Mouse (Mus musculus) lung, postnatal 10 days (tissue): Measurements from ENCODE around the gene Sh3rf3.
"Not testable (repeated sequence)": the region's sequence is repeated elsewhere in the genome, so short reads cannot be mapped to it uniquely, and the experiment has no call there.

Experiments
- DNase-seq: peaks from one replicate; pipeline ENCODE4 v3.0.0; 2021

Sh3rf3 gene

DNA sequence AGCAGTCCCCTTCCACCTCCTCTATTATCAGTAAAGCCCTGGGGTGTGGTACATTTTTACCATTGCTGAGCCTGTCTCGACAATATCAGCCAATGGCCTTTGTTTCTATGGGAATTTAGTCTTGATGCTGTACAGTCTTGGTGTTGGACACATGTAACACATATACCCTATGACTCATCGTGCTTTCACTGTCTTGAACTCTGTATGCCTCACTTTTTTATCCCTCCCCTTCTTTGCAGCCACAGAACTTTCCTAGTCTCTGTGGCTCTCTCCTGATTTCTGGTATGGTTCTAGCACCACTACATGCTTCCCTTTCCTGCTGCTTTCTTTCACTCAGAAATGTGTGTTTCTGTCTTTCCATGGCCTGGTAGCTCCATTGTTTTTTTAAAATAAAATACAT lies 181.6 kb downstream of the Sh3rf3 start:
- DNase-seq: no peak

DNA sequence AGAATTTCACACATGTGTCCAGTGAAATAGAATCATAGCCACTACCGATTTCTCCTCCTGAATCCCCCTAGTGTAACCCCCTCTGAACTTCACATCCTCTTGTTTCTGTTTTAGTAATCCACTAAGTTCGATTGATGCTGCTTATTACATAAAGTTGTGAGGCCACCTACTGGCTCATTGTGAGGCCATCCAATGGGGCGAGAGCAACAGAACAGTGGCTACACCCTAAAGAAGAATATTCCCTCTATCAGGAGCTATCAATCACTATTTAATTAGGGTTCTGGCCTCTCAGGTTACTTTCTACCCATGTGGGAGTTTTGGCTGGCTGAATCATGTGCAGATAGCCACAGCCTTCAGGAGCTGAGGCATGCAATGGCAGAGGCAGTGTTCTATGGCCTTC lies 182.0 kb downstream of the Sh3rf3 start:
- DNase-seq: no peak

DNA sequence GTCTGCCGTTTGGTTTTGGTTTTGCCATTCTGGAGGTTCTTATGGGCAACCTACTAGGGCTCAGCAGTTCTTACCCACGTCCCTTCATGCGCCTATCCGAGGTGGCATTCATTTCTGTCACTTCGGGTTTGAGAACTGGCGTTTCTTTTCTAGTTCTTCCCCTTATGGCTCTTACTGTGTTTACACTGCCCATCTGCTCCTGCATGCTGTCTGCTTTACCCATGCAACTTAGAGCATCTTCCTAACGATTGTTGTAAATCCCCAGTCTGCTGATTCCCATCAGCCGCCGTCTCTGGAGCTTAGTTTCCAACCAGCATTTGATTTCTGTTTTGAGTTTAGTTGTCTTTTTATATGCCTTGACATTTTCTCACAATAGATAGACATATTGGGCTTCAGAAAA lies 189.2 kb downstream of the Sh3rf3 start:
- no peak for DNase-seq

DNA sequence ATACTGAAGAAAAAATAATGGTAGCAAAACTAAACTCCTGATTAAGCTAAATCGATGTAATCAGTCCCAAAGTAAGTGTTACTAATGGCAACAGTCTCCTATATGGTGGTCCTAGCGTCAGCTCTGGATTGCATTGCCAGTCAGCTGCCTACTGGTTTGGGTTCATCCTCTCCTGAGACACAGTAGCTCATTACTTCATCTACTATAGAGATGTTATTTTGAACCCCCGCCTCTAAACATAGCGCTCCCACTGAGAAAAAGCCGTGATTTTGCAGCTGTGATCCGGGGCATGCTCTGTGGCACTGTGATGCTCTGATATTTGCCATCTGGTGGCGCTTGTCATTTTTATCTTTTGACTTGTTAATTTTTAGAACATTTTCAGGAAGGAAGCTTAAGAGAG lies 198.3 kb downstream of the Sh3rf3 start:
- no peak for DNase-seq

DNA sequence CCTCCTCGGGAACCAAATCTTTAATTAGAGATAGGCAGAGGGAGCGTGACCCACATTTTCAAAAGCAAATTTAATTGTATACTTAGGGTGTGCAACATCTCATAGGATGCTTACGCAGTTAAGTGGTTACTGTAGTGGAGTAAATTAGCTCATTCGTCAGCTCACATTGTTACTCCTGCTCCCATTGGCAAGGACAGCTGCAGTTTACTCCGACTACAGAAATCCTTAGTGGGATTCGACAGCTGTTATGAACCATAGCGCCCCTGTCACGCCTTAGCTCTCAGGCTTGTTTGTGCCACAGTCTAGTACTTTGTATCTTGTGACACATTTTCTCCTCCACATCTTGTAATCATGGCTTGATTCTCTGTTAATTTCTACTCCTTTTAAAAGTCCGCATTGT lies 200.5 kb downstream of the Sh3rf3 start:
- no peak for DNase-seq

DNA sequence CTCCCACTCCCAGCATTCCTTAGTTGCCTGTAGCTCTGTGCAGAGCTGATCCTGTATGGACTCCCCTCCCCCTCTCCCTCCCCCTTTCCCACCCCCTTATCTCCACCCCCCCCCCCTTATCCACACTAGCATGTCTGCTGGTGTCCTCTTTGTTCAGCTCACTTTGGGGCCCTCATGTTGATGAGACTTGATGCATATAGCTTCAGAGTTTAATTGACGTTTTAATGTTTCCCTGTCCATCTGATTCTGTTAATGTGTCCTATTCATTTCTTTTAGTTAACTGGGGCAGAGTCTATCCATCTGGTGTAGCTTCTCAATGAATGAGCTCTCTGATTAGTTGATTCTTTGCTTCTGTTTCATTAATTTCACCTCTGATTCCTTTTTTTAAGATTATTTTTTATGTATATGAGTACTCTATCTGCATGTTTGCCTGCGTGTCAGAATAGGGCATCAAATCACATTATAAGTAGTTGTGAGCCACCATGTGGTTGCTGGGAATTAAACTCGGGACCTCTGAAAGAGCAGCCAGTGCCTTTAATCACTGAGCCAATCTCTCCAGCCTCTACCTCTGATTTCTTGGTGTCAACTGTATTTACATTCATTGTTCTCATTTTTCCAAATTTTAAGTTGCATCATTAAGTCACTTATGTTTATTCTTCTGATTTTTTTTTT lies 206.3 kb downstream of the Sh3rf3 start:
- no peak for DNase-seq

DNA sequence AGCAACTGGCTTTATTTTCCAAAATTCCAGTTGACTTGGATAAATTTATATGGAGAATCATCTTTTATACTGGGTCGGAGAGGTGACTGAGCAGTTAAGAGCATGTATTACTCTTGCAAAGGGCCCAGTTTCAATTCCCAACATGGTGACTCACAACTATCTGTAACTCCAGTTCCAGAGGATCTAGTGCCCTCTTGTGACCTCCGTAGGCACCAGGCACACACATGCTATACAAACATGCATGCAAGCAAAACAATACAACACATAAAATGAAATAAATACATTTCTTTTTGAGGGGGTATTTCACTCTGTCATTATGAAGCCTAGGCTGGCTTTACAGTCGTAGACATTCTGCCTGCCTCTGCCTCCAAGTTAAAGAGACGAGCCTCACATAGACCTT lies 237.3 kb downstream of the Sh3rf3 start:
- no peak for DNase-seq

DNA sequence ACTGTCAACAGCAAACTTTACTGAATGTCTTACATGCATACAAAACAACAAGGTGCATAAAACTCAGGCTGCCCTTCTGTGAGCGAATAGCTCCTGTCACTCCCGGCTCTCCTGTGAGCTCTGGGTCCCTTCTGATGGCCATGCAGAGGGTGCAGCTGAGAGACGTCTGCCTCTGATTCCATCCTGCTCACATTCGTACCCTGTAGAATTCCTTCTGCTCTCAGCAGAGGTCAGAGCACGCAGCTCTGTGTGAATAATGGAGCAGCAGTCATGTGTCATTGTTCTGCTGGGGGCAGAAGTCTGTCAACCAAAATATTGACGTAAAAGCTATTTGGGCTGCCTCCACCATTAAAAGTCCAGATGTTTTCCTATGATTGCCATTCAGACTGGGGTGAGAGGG lies 243.1 kb downstream of the Sh3rf3 start:
- DNase-seq: no peak

DNA sequence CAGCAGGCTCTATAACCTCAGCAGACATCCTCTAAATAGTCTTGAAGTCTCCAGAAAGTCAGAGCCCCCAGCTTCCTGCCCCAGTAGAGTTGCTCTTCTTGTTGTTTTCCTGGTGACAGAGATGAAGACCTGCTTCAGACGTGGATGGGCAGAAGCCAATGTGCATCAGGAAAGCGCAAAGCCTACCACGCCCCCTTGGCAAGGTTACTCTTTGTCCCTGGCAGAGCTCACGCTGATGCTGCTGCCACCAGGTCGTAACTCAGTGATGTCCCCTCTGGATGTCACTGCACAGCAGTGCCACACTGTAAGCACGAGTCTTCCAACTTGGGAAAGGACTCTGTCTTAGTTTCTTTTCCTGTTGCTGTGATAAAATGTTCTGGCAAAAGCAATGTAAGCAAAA lies 253.6 kb downstream of the Sh3rf3 start:
- no peak for DNase-seq

DNA sequence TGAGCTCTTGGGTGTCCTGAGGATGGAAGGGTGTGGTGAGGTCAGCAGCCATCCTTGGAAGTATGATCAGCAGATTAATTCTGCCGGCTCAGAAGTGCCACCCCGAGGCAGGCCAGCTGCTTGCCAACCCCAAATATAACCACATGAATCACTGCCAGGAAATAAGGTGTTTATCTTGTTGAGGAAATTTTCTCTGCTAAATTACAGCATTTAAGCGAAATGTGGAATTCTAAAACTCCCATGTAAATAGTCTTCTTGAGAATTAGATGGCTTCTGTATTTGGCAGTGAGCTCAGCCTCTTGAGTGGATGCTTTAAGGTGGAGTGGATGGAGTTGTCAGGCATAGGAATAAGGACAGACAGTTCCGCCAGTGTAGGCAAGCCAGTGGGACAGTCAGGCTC lies 259.7 kb downstream of the Sh3rf3 start:
- no peak for DNase-seq

DNA sequence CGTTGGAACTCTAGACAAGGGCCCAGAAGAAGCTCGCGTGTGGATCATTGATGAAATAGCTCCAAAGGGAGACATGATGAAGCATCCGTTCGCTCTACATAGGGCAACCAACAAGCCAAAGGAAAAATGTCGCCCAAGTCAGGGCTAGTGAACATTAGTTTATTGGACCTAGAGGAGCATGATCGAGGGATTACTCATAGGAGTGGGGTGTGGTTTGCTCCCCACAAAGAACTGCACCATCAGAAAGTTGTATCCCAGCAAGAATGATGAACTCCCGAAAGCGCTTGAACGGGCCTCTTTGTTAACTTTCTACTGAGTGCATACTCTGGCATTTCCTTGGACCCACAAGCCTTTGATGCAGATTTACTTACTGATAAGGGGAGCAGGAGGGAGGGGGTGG lies 263.5 kb downstream of the Sh3rf3 start:
- no peak for DNase-seq

DNA sequence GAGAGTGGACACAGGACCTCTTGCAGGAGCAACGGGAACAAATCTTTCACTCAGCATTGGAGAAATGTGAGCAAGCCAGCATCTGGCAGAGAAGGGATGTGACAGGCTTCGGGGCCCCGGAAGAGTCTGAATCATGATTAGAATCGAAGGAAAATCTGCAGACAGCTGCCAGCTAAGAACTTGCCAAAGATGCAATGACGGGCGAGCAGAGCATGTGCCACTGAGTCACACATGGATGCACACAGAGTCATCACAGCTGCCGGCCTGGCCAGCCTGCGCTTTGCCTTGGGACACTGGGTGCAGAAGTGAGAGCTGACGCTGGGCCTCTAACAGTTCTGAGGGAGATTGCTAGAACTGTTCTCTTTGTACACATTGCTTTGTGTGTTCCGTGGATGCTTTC lies 264.8 kb downstream of the Sh3rf3 start:
- peak; percentile 42 for DNase-seq

DNA sequence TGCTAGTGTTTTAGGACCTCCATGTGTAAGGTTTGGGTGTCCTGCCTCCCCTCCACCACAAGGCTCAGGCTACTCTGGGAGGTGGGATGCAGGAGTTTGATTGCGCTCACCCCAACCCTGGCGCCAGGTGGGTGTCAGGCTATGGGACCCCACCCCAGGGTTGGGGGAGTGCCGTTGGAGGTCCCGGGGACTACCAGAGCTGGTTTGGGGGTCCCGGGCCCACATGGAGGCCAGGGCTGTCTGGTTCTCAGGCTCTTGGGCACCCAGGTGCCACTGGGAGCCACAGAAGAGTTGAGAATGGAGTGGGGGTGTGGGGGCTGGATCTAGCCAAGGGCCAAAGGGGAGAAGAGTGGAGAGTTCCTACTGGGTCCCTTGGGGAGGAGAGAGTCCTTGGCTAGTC lies 272.4 kb downstream of the Sh3rf3 start:
- DNase-seq: no peak

DNA sequence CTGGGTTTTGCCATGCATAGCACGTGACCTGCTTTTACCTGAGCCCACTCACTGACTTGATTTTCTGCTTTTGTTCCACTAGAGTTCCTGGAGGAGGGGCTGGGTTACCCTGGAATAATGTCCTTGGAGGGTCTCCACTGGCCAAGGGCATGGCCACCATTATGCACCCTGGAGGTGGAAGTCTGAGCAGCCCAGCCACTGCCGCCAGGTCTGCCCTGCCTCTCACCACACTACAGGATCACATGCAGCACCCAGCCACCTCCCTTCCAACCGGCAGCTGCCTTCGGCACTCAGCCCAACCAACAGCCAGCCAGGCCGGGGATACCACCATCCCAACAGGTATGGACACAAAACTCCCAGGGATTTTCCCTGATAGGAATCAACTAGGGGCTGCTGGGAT lies 273.4 kb downstream of the Sh3rf3 start:
- DNase-seq: no peak

DNA sequence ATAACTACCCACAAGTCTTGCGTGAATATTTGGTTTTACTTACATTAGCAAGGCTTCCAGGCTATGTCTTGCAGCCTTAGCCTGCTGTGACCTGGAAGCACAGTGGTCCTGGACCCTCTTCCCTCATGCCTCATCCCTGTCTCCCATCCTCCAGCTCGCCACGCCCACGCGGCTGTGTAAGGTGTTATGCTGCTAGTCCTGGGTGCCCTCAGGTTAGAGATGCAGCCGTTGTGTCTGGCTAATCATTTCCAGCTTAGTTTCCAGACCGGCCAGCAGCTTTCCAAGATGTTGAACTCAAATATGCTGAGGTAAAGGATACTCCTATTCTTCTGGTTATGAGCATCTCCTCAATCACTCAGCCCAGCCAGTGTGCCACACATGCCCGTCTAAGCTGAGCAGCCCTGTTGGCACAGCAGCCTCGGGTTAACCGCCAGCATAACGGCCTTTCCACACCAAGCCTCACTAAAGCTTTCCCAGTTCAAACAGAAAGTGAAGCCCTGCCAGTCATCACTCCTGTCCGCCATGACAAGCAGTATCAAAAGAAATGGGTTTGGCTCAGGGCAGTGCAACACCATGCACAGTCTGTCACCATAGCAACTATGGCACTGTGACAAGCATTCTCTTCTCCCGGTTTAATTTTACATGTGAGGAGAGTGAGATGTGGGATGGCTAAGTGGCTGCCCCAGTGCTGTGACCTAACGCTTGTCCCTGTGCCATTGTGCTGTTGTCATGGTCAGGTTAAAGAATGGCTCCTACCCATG lies 276.9 kb downstream of the Sh3rf3 start:
- DNase-seq: peak; percentile 58

DNA sequence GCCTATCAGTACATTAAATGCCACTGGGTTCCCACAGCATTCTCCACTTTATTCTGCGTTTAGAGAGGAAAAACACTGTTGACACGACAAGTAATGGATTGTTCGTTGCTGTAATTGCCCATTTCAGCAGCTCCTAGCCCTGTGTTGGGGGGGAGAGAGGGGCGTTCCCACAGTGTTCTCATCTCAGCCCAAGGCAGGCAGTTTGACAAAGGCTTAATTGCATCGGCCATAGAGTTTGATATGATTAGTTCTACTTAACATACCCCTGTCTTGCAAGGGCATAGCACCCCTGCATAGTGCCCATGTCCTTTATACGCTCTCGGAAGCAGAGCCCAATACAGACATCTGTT lies 277.4 kb downstream of the Sh3rf3 start:
- no peak for DNase-seq

DNA sequence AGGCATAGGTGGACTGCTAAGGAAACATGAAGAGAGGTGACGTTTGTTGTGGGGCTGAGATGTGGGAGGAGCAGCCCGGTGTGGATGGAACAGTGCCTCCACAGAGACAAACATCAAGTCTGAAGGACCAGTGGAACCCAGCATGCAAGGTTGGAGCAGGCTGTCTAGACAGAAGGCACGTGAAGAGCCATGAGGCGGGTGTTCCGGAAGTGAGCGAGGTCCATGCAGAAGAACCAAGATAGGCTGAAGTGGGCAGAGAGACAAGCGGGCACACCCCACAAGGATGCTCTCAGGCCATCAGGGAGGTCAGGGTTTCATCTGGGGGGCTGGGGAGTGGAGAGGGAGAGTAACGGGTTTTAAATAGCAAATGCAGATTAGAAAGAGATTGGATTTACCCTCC lies 278.4 kb downstream of the Sh3rf3 start:
- DNase-seq: no peak

DNA sequence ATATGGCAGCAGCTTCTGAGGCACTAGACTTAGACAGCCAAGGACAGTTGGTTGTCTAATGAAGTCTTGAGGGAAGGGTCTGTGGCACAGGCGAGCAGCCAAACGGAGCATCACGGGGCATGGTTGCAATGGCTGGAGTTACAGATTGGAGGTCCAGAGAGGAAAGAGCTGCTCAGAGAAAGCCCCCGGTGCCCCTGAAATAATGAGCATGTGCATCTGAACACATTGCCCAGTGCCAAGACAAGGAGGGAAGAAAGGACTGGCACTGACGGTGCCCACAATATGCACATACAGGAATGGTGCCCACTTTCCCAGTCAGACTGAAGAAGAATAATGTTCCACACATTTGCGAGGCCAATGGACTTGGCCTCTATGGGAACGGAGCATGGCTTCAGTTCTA lies 278.8 kb downstream of the Sh3rf3 start:
- DNase-seq: no peak

DNA sequence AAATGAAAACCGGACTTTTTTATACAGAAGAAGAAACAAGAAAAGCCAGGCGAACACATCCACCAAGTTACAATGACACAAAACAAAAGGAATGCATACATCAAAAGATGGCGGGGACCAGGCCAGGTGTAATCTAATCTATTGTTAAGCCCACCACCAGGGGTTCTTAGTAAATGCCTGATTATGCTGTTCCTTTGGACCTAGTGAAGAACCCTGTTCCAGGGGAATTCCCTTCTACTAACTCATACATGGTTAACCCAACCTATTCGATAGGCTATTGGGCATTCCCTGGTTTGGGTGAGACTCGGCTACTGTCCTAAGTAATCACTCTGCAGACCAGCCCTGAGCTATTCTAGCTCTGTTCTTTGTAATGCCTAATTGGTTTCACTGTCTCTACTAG lies 289.9 kb downstream of the Sh3rf3 start:
- DNase-seq: not testable (repeated sequence)

DNA sequence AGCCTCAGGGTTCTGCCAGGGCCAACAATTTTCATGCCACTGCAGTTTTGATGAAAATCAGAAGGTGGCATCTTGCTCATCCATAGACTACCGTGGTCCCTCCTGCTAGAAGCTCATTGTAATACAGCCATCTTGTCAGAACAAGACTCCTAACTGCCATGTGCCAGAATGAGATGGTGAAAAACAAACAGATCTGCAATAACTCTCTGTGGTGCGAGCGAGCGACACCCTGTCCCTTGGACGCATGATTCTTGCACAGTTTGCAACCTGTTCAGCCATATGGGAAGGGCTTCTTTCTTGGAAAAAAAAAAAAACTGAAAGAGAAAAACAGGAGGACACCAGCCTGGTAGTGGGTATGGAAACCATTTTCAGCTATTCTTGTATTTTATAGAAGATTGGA lies 291.5 kb downstream of the Sh3rf3 start:
- no peak for DNase-seq

DNA sequence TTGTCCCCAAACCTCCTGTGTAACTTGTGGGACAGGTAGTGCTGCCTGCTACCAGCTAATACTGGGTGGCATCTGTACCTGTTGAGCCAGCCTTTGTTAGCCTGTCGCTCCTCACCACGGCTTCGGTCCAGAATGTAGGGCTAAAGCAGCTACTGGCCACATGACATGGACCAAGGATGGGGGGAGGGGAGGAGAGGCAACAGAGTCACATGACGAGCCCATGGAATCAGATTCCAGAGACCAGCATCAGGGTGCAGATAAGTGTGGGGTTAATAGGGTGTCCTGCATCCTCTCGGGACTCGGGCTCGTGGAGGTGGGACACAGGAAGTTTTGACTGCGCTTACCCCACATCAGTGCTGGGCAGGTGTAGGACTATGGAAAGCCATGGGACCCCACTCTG lies 292.7 kb downstream of the Sh3rf3 start:
- no peak for DNase-seq

DNA sequence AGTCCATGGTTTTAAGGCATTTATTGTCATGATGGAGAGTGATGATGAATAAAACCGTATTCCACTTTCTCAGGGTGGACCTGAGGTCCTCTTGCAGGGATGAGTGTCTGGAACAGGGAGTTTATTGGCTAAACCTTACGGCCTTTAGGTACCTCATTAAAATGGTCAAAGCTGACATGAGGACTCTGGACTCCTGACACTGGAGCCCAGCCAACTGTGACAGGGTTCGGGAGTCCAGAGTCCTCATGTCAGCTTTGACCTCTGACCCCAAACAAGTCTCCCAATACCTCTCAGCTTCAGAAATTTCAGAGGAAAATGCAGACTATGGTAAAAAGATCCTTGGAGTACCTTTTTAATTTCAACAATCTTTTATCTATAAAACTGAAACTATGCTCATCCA lies 293.5 kb downstream of the Sh3rf3 start:
- no peak for DNase-seq

DNA sequence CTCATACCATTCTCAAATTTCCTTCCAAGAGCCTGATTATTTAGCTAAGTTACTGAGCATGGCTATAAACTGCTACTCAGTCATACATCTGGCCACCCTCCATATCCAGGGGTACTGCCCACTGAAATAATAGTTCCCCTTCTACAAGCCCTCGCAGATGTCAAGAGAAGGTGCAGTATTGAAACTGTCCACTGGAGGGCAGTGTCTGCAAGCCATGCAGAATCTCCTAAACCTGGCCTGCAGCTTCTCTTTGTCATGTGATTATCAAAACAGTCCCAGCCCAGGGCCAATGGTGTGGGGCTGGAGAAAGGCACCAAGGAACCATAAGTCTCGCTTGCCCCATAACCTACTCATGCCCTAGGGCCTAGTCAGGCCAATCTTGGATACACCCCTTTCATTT lies 295.9 kb downstream of the Sh3rf3 start:
- peak; percentile 87 for DNase-seq

DNA sequence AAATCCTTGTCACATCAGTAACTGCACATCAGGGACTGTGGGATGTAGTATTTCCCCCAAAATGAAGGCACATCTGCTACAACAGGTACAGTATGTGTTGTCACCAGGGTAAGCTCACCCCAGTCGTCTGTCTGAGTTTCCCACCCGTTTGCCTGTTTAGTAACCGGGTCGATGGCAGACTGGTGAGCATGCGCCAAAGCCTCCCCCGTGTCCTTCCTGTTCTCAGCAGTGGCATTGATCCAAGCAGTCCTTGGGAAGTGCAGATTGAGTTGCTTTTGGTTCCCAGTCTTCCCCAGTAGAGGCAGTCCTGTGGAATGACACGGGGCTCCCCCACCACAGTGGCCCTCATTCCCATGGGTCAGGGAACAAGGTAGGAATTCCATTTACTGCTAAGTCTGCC lies 297.2 kb downstream of the Sh3rf3 start:
- DNase-seq: no peak

DNA sequence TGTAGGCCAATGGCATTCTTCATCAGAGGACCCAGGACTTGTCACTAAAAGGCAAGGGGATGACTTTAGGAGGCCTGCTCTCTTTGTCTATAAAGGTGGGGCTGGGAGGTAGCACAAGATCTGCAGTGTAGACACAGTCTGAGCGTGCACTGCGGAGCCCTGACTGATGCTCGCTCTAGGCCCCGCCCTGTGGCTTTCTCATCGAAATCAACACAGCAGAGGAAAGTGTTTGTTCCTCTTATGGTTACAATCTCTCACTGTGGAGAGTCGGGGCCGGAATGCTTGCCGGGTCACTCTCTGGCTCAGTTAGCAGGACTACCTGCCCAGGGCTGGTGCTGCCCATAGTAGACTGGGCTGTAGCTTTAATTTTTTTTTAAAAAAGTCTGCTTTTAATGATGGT lies 299.6 kb downstream of the Sh3rf3 start:
- DNase-seq: no peak
